Mouse (Mus musculus) ES-Bruce4 (cell line): ENCODE results near the gene Msh5. TPM values are rescaled to one million over a fixed set of nuclear protein-coding genes. Genes with fewer than 3 reads are reported as not detected.

Experiments
- H3K27ac ChIP-seq: 2 replicates; pipeline ENCODE4 v1.5.1; 2012; ENCODE audit warnings: low read length, inconsistent platforms; ENCODE audit not compliant: insufficient read depth
- H3K27me3 ChIP-seq: 2 replicates; pipeline ENCODE4 v1.6.1; 2012; ENCODE audit warnings: mild to moderate bottlenecking, low read length, inconsistent platforms; ENCODE audit not compliant: control insufficient read depth, poor library complexity, insufficient read depth, severe bottlenecking
- H3K36me3 ChIP-seq: 2 replicates; pipeline ENCODE4 v1.6.1; 2012; ENCODE audit warnings: inconsistent platforms, mild to moderate bottlenecking, low read length, moderate library complexity; ENCODE audit not compliant: control insufficient read depth, poor library complexity, insufficient read depth, severe bottlenecking
- H3K4me1 ChIP-seq: one replicate; pipeline ENCODE4 v1.8.1; 2011; ENCODE audit warnings: low read length; ENCODE audit not compliant: control insufficient read depth, insufficient read depth
- H3K4me3 ChIP-seq: 2 replicates; pipeline ENCODE4 v1.5.1; 2011; ENCODE audit warnings: low read depth, mild to moderate bottlenecking, low read length
- H3K9ac ChIP-seq: 2 replicates; pipeline ENCODE4 v1.6.1; 2012; ENCODE audit warnings: low read depth, mild to moderate bottlenecking, inconsistent platforms; ENCODE audit not compliant: poor library complexity, severe bottlenecking
- H3K9me3 ChIP-seq: replicated peaks from 2 replicates; pipeline ENCODE4 v1.6.1; 2012; ENCODE audit warnings: mild to moderate bottlenecking, low read length, inconsistent platforms; ENCODE audit not compliant: control insufficient read depth, poor library complexity, insufficient read depth, severe bottlenecking
- CTCF ChIP-seq: IDR thresholded peaks from one replicate; pipeline ENCODE4 v1.8.1; 2011; ENCODE audit warnings: low read depth, low read length
- EP300 ChIP-seq: IDR thresholded peaks from 2 replicates; pipeline ENCODE4 v1.6.1; 2011; ENCODE audit warnings: low read depth, low read length; ENCODE audit not compliant: insufficient read depth
- POLR2A ChIP-seq: IDR thresholded peaks from one replicate; pipeline ENCODE4 v1.8.1; 2011; ENCODE audit warnings: low read length; ENCODE audit not compliant: insufficient read depth
- polyA plus RNA-seq: library from polyadenylated mRNA; stranded (reverse); fragments of >200 nt; gene quantifications from 2 replicates; pipeline ENCODE4 v1.2.4, GENCODE M21; 2011; ENCODE audit warnings: low read depth; ENCODE audit not compliant: missing spikeins, insufficient read depth, insufficient read length

The Msh5 gene
- polyA plus RNA-seq, 1 experiment: 6.7 TPM

DNA sequence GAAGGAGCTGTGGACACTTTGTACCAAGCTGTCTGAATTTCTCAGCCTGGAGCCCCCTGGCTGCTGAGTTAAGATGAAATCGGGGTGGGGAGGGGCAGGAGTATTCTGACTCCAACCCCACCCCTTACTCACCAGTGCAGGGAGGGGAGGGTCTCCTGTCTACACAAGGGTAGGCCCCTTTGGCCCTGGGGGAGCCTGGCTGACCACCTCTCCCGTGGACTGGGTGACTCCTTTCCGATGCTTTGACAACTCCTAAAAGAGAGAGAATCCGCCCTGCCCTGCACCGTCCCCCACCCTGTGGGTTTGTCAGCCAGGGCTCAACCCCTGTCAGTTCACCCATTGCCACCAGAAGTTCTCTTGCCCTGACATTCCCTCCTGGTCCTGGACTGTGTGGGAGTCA is 20.3 kb downstream of the Msh5 start:
- Histone ChIP-seq H3K4me1 (peaks cover 5% of the 10 kb centered on the region), H3K9ac (no peak overlapping the region), H3K4me3 (no peak overlapping the region)

DNA sequence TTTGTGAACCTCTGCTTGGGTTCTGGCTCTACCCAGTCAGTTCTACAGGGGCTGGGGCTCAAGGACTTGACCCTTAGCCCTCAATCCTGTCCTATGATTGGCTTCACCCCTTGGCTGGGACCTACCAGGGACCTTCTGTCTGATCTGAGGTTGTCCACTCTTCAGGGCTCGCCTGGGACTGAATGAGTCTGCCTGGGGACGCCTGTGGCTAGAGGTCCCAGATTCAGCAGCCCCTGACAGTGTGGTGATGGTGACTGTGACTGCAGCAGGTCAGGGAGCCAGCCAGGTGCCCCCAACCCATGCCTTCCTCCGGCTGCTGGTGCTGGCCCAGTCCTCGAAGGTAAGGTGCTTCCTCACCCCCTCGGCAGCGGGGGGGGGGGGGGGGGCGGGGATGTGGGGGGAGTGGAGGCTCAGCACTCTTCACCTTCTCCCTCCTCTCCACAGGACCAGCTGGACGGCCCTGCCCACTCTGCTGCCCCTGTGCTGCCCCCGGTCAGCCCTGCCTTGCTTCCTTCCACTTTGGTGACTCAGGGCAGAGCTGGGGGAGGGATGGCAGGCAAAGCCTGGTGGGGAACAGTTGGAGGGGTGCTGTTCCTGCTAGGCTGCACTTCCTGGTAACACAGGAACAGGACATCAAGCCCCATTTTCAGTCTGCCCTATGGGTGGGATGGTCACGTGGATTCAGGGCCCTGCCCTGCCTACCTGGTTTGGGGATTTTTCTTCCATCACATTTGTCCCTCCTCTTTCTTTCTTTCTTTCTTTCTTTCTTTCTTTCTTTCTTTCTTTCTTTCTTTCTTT is 21.7 kb downstream of the Msh5 start:
- no peak overlapping the region for H3K9ac ChIP-seq

More for the DNA sequence above, 20.3 kb downstream of the Msh5 start:
- TF ChIP-seq CTCF: no peak
- no peak for TF ChIP-seq EP300
- no peak for TF ChIP-seq POLR2A
- H3K27ac ChIP-seq: no peak overlapping the region
- no peaks in the 10 kb centered on the region for H3K36me3 ChIP-seq
- H3K27me3 ChIP-seq: no peaks in the 10 kb centered on the region
- H3K9me3 ChIP-seq: no peaks in the 10 kb centered on the region

DNA sequence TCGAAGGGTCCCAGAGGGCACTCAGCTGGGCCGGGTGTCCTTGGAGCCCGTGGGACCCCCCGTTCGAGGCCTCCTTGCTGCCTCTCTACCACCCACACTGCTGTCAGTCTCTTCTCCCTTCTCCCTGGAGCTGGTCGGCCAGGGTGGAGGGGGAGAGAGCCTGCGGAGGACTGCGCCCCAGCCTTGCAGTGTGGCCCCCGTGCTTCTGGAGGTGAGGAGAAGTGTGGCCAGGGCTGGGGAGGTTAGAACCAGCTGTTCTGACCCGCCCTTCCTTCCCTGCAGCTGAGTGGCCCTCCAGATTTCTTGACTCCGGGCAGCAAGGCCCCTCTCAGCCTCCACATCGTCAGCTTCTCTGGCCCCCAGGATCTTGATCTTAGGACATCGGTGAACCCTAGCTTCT is 22.3 kb downstream of the Msh5 start:
- H3K9ac ChIP-seq: no peak overlapping the region
- H3K36me3 ChIP-seq: no peaks in the 10 kb centered on the region
- no peak overlapping the region for H3K27ac ChIP-seq

More for the DNA sequence above, 21.7 kb downstream of the Msh5 start:
- H3K27ac ChIP-seq: no peak overlapping the region
- H3K4me1 ChIP-seq: peaks cover 5% of the 10 kb centered on the region
- no peaks in the 10 kb centered on the region for H3K27me3 ChIP-seq
- no peaks in the 10 kb centered on the region for H3K9me3 ChIP-seq
- no peak overlapping the region for H3K4me3 ChIP-seq
- no peak for TF ChIP-seq EP300
- TF ChIP-seq CTCF: no peak
- TF ChIP-seq POLR2A: no peak
- H3K36me3 ChIP-seq: no peaks in the 10 kb centered on the region

DNA sequence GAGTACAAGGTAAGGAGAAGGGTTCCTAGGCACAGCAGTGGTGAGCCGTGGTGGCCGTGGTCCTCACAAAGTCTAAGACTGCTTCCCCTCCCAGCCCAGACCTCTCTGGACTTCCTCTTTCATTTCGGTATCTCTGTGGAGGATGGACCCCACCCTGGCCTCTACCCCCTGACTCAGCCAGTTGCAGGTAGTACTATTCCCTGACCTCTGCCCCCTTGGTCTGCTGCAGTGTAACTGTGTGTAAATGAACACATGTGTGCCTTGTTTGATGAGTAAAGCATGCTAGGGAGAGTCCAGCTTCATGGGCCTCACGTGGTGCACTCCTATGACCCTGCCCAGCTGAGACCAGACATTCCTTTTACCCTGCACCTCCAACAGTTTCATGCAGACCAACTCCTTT is 22.8 kb downstream of the Msh5 start:
- H3K27me3 ChIP-seq: no peaks in the 10 kb centered on the region
- H3K4me3 ChIP-seq: no peak overlapping the region
- H3K36me3 ChIP-seq: no peaks in the 10 kb centered on the region
- H3K4me1 ChIP-seq: peaks cover 5% of the 10 kb centered on the region
- TF ChIP-seq EP300: no peak
- TF ChIP-seq POLR2A: no peak
- no peak for TF ChIP-seq CTCF
- no peaks in the 10 kb centered on the region for H3K9me3 ChIP-seq
- no peak overlapping the region for H3K27ac ChIP-seq
- no peak overlapping the region for H3K9ac ChIP-seq

More for the DNA sequence above, 22.3 kb downstream of the Msh5 start:
- Histone ChIP-seq H3K9me3 (no peaks in the 10 kb centered on the region), H3K4me3 (no peak overlapping the region), H3K4me1 (peaks cover 5% of the 10 kb centered on the region), H3K27me3 (no peaks in the 10 kb centered on the region)
- TF ChIP-seq POLR2A (no peak), CTCF (no peak), EP300 (no peak)

DNA sequence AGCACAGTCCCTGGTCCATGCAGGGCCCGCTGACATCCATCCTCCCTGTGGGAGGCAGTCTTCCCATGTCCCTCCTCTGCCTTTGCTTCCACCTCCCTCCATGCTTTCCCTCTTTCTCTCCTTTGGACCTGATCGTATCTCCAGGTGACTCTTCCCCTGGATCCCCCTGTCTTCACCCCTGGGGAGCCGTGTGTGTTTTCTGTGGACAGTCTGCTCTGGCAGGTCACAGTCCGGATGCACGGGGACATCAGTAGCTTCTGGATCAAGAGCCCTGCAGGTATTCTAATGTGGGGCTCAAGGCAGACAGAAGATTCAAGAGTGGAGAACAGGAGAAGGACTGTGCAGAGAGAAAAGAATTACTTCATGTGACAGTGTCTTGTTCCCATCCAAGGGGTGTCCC is 23.3 kb downstream of the Msh5 start:
- peaks cover 5% of the 10 kb centered on the region for H3K4me1 ChIP-seq
- H3K9ac ChIP-seq: no peak overlapping the region

DNA sequence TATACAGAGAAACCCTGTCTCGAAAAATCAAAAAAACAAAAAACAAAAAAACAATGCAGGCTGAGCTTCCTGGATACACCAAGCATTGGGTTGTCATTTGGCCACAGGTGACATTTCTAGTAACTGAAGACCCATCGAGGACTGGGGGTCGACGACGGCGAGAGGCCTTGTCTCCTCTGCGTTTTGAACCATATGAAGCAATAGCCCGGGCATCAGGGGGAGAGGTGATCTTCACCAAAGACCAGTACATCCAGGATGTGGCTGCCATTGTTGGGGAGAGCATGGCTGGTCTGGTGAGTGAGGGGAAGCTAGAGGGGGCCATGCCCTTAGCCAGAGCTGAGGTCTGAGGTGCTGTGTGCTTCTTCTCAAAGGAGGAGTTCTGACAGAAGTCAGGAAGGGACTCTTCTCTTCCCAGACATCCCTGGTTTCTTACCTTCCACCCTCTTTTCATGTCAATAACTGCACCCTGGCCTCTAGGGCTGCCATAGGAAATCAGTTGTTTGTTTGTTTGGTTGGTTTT is 23.9 kb downstream of the Msh5 start:
- Histone ChIP-seq H3K9me3 (no peaks in the 10 kb centered on the region), H3K4me1 (peaks cover 5% of the 10 kb centered on the region), H3K9ac (no peak overlapping the region), H3K4me3 (no peak overlapping the region), H3K36me3 (no peaks in the 10 kb centered on the region), H3K27ac (no peak overlapping the region), H3K27me3 (no peaks in the 10 kb centered on the region)
- no peak for TF ChIP-seq POLR2A
- TF ChIP-seq CTCF: no peak
- no peak for TF ChIP-seq EP300

More for the DNA sequence above, 23.3 kb downstream of the Msh5 start:
- Histone ChIP-seq H3K4me3 (no peak overlapping the region), H3K27ac (no peak overlapping the region), H3K27me3 (no peaks in the 10 kb centered on the region), H3K9me3 (no peaks in the 10 kb centered on the region), H3K36me3 (no peaks in the 10 kb centered on the region)
- no peak for TF ChIP-seq POLR2A
- no peak for TF ChIP-seq EP300
- no peak for TF ChIP-seq CTCF
